Mouse (Mus musculus): ENCODE measurements around the gene Lrrc26. TPM values are rescaled to one million over a fixed set of nuclear protein-coding genes. Genes with fewer than 3 reads are reported as not detected.

The Lrrc26 gene
- total RNA-seq, 2 experiments from 2014 or later, result not detected

DNA sequence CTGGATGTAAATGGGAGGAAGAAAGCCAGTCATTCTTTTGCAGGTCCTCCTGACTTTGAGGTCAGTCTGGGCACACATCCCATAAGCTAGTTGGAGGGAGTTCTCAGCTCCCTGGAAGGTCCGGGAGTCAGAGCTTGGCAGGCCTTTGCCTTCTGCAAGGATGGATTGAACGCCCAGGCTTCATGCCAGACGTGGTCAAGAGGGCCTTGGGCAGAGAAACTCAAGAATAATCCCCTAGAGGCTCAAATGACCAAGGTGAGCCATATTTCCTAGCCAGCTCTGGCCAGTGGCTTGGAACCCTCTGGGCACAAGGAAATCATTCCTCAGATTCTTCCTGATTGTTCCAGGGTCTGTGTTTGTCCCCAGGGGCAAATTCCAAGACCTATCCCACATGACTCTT is 24.9 kb upstream of the Lrrc26 start:
- no peak for ATAC-seq (replicated peaks; ENCODE audit: low FRiP score, low TSS enrichment, poor library complexity, severe bottlenecking)

DNA sequence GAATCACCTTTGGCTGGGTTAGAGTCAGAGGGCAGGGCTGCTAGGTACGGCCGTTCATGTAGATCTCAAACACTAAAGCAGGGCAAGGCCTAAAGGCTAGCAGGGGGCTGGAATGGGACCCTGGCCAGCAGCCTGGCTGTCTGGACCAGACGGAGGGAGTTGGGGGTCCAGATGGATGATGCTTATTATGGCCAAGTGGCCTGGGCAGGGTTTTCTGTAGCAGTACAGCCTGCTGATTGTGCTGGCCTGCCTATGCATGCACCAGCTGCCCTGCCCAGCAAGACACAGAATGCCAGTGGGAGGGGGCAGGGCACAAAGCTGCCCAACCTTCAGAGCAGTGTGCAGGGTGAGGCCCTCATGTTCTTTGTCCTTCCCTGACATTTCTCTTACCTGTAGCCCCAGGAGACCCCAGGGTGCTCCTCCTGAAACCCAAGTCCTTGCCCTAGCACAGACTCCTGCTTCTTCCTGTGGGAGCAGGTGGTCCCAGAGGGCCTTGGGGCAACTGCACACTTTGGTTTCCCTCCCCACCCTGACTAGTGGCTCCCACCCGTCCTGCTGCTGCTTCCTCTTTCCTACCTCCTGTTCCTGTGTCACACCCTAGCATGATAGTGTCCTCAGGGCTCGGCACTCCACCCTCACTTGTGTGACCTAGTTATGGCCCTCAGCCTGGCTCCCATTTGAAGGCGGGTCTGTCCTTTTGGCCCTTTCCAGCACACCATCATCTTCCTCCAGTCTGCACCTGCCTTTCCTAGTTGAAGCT is 23.6 kb upstream of the Lrrc26 start:
- no peak for ATAC-seq (replicated peaks; ENCODE audit: low FRiP score, low TSS enrichment, poor library complexity, severe bottlenecking)

DNA sequence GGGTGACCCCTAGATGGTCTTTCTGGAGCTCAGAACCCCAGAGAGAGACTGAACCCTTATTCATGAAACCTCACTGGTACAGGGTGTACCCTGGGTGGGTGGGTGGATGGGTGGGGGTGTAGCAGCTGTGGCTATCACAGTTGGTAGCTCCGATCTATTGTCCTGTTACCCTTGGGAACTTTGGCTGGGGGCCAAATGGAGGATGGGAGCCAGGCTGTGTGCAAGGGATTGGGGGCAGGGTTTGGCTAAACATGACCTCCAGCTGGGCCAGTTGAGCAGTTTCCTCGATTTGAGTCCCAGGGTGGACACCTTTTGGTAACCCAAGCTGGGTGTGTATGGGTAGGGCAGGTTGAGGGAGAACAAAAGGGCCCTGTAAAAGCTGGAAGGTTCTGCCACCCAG is 23.0 kb upstream of the Lrrc26 start:
- no peak for ATAC-seq (replicated peaks; ENCODE audit: low FRiP score, low TSS enrichment, poor library complexity, severe bottlenecking)

DNA sequence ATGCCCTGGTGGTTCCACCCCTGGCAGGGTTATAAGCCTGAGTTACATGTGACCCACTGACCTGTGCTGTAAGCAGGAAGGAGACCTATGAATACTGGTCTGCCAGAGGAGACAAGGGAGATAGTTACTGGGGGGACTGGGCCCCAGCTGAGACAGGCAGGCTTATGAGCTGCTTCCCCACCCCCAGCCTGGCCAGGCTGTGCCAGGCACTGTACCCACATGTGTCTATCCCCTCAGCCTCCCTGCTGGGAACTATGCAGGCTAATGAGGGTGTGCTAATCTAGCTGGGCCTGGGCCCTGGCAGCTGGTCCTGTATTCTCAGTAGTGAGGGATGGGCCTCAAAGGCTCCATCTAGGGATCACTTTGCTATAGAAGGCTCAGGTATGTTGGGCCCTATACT is 22.5 kb upstream of the Lrrc26 start:
- ATAC-seq (replicated peaks; ENCODE audit: low FRiP score, low TSS enrichment, poor library complexity, severe bottlenecking), result no peak

DNA sequence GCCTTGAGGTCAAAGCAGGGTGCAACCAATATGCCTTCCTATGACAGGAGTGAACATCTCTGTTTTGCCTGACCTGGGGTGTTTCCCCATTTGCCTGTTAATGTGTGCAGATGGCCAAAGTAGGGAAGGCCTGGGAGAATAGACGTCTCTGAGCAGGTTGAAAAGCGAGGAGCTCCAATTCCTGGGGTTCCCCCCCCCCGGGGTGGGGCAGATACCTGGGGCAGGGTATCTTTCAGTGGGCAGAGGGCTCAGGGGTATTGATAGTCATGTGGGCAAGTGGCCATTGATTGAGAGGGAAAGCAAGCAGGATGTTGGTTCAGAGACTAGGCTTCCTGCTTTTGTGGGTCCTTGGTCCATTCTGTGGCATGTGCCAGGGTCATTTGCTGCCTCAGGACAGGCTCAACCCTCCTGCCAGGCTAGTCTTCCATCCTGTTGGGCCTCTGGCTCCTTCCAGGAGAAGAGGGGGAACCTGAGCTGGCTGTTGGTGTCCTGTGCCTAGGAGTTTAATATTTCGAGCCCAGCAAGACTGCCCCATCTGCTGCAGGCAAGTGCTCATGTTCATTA is 21.9 kb upstream of the Lrrc26 start:
- no peak for ATAC-seq (replicated peaks; ENCODE audit: low FRiP score, low TSS enrichment, poor library complexity, severe bottlenecking)

DNA sequence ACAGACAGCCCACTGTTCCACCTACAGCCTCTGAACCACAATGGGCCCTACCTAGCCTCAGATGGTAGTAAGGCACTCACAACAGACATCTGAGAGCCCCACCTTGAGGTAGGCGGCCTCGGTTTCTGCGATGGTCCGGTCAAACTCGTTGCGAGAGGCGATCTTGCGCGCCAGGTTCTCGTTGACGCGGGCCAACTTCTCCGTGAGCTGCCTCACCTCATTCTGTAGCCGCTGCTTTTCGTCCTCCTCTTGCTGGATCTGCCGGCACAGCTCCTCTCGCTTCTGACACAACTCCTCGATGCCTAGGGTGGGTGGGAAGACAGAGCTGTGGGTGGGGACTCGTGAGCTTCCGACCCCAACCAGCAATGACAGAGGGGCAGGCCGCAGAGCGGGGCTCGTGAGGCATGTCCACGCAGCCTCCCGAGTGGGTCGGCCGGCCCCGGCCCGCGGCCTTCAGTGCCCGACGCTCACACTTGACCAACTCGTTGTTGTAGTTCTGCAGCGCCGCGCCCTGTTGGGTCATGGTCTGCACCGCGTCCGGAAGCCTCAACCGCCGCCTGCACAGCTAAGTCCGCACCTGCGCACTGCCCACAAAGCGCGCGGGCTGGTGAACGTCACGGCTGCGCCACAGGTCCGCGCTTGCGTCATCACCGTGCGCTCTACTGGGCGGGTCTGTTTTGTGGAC is 17.7 kb upstream of the Lrrc26 start, which contains the start of the genes Ssna1 and Anapc2:
TSS of gene Ssna1 (minus strand) at position 612 of the 685 bp plus-strand sequence.
TSS of gene Anapc2 (plus strand) at position 652 of the 685 bp plus-strand sequence.
- ATAC-seq (replicated peaks; ENCODE audit: low FRiP score, low TSS enrichment, poor library complexity, severe bottlenecking), result peak; percentile 87

DNA sequence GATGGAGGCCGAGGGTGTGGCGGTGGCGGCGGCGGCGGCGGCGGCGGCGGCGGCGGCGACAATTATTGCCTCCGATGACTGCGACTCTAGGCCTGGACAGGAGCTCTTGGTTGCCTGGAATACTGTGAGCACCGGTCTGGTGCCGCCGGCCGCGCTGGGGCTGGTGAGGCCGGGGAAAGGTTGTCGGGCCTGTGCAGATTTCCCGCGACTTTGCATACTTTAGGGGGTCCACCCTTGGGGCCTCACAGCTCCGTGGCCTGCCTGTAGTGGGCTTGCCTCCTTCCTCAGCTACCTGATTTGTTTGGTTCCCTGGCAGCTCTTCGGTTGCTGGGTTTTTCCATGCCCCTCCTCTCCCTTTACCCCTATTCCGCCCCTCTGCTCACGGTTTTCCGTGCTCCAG is 17.2 kb upstream of the Lrrc26 start:
- no peak for ATAC-seq (replicated peaks; ENCODE audit: low FRiP score, low TSS enrichment, poor library complexity, severe bottlenecking)

DNA sequence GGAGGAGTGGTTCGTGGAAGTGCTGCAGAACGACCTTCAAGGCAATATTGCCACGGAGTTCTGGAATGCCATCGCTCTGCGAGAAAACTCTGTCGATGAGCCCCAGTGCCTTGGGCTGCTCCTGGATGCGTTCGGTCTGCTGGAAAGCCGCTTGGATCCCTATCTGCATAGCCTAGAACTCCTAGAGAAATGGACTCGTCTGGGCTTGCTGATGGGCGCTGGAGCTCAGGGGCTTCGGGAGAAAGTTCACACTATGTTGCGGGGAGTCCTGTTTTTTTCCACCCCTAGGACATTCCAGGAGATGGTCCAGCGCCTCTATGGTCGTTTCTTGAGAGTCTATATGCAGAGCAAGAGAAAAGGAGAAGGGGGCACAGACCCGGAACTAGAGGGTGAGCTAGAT is 16.7 kb upstream of the Lrrc26 start:
- no peak for ATAC-seq (replicated peaks; ENCODE audit: low FRiP score, low TSS enrichment, poor library complexity, severe bottlenecking)

DNA sequence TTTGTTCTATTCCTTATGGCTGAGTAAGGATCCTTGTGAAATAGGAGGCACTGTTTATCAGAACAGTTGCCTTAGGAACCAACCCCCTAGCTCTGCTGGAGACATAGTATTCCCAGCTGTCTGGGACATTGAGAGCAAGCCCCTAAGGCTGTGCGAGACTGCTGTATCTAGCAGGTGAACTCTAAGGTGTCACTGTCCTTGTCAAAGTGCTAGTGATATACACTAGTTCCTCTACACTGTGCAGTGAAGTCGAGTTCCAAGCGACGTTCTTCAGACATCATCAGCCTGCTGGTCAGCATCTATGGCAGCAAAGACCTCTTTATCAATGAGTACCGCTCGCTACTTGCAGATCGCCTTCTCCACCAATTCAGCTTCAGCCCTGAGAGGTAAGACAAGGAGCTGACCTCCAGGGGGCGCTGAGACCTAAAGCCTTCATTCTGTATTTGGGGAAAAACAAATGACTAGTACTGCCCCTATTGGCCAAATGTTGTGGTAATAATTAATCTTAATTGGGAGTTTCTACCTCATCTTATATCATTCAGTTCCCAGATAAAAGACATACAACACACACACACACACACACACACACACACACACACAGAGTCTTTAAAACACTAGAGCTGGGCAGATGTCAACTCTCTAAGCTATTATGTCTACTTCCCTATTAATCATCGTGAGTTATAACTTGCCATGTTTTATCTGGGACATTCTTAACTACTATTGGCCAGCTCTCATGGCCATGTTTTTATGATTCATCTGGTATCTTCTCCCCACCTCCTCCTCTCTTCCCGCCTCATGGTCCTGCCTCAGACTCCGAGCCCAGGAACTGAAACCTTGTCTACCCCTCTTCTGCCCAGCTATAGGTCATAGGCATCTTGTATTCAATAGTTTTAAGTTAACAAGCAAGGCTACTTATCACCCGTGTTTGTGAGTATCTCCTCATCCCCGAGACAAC is 10.5 kb upstream of the Lrrc26 start:
- peak; percentile 95 for ATAC-seq (replicated peaks; ENCODE audit: low FRiP score, low TSS enrichment, poor library complexity, severe bottlenecking)

DNA sequence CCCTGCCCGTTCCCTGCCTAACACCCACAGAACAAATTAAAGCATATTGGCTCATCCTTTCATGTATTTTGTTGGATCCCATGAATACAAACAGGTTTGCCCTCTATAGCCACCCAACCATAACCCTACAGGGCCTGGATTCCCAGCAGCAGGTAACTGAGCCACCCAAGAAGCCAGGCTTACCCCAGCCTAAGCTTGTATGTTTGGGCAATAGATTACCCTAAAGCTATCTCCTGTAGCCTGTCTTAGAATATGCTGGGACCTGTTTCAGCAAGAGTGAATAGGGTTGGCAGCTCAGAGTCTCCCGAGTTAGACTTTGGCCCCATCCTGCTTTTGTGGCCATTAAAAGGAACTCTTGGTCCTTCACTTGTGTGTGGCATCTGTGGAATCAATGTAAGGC is 4.2 kb upstream of the Lrrc26 start:
- ATAC-seq (replicated peaks; ENCODE audit: low FRiP score, low TSS enrichment, poor library complexity, severe bottlenecking), result no peak

DNA sequence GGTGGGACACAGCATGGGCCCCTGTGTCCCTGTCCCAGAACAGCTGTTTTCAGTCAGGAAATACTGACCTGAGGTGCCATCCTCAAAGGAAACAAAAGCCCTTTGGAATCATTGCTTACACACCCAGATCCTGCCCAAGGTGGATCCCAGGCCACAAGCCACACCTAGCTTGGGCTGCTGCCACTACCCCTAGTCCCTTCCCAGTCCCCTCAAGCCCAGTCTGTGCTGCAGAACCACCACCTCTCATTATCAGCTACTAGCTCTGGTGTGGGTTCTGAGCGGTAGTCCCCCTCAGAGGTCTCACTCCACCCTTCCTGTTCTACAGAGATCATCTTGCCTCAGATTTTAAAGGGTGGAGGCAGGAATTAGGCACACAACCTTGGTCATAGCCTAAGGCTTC is 3.4 kb upstream of the Lrrc26 start:
- ATAC-seq (replicated peaks; ENCODE audit: low FRiP score, low TSS enrichment, poor library complexity, severe bottlenecking), result peak; percentile 59

DNA sequence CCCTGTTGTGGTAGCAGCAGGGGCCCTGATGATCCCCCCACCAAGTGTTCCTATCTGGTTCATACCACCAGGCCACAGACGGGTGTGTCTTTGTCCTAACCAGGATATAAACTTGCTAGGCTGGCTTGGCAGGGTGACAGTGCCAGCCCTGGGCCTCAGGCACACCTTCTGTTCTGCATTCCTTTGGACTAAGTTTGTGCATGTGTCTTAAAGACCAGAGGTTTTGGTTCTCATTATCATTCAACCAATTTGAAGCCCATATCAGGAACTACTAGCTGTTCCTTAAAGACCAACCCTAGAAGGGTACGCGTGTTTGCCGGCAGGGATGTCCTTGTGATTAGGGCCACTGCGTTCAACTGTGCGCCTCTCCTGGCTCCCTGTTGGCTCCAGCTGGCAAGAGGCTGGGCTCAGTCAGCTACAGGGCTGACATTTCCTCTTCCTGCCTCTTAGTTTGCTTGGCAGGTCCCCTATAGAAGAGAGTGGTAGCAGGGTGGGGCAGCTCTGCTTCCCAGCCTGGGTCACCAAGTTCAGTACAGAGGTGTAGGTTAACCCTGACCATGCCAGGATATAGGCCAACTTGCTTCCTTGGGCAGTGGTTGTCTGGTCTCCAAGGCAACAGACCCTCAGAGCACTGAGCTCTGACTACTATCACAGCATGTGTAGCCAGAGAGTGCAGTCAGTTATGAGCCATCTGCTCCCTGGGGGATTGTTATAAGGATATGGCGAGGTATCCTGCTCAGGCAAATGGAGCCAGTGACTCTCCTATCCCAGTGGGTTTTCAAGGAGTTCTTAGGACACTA is 2.7 kb upstream of the Lrrc26 start:
- peak; percentile 76 for ATAC-seq (replicated peaks; ENCODE audit: low FRiP score, low TSS enrichment, poor library complexity, severe bottlenecking)

DNA sequence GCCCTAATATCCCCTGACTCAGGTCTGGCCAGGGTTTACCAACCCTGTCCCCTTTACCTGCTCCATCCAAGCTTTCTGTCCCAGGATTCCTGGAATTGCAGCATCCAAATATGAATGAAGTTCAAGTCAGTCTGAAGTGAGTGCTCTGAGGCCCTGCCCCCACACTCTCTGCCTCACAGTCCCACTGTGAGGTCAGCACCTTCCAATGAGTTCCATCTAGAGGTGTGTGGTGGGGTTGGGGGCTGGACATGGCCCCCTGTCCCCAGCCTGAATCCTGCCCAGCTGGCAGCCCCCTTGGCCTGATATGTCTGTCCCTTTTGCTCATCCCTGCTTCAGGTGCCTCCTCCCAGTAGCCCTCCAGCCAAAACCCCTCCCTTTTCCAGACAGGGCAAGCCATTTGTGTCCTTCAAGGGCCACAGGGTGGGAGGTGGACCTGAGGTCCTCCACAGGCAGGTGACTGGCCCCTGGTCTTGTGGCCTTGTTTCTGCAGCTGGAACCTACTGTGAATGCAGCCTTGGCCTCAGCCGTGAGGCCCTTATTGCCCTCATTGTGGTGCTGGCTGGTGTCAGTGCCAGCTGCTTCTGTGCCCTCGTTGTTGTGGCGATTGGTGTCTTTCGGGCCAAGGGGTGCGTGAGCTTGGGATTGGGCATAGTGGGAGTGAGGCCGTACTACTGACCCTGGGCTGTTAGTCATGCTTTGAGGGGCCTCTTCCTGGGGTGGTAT is 1.6 kb upstream of the Lrrc26 start, which contains the start of gene Tmem210:
TSS of gene Tmem210 (plus strand) at position 219 of the 723 bp plus-strand sequence.
- ATAC-seq (replicated peaks; ENCODE audit: low FRiP score, low TSS enrichment, poor library complexity, severe bottlenecking), result no peak

DNA sequence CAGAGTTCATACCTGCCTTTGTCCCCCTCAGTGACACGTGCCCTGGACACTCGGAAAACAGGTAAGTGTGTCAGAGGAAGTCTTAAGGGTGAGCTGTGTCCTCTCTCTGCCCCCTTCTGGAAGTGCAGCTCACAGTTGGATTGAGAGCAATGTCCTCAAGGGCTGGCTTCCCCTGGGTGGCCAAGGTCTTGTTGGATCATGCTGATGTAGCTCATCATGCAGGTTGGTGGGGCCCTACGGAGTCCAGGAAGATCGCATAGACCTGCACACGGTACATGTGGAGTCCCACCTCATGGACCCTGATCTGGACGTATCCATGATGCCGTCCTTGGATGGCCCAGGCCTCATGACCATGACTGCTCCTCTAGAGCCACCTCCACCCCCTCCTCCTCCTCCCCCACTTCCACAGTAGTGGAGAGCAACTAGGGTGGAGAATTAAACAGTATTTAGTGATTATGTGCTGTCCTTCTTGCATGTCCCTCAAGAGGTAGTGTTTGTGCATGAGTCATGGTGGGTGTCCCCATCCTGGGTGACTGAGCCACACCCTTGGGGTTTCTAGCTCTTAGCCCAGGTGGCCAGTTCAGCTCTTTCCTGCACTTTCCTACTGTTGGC is 875 bp upstream of the Lrrc26 start:
- no peak for ATAC-seq (replicated peaks; ENCODE audit: low FRiP score, low TSS enrichment, poor library complexity, severe bottlenecking)

DNA sequence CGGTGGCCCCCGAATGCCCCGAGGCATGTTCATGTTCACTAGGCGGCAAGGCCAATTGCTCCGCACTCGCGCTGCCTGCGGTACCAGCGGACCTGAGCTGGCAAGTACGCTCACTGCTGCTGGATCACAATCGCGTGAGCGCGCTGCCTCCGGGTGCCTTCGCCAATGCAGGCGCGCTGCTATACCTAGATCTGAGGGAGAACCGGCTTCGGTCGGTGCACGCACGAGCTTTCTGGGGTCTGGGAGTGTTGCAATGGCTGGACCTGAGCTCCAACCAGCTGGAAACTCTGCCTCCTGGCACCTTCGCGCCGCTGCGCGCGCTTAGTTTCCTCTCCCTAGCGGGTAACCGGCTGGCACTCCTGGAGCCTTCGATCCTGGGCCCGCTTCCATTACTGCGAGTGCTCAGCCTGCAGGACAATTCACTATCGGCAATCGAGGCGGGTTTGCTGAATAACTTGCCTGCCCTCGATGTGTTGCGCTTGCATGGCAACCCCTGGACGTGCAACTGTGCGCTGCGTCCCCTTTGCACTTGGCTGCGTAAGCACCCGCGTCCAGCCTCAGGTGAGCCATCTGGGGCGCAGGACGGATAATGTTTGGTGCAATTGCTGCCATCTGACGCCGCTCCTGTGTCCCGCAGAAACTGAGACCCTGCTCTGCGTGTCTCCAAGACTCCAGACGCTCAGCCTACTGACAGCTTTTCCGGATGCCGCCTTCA is 543 bp downstream of the Lrrc26 start:
- ATAC-seq (replicated peaks; ENCODE audit: low FRiP score, low TSS enrichment, poor library complexity, severe bottlenecking), result no peak

DNA sequence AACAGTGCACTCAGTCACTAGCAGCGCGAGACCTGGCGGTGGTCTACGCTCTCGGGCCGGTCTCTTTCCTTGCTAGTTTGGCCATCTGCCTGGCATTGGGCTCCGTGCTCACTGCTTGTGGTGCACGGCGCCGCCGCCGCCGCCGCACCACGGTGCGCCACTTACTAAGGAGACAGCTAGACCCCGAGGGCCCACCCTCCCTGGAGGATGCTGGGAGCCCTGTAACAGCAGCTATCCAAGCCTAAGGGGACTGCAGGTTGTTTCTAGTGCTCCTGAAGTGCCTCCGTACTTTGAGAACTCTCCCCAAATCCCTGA is 1.1 kb downstream of the Lrrc26 start:
- ATAC-seq (replicated peaks; ENCODE audit: low FRiP score, low TSS enrichment, poor library complexity, severe bottlenecking), result no peak
